Mouse (Mus musculus): ENCODE measurements at regions not wholly inside any gene's neighbourhood (a gene's known extent, or its start where the extent isn't known, plus 50 kb on each side); places are given as distances from the start of the nearest gene placed in this dataset.

DNA sequence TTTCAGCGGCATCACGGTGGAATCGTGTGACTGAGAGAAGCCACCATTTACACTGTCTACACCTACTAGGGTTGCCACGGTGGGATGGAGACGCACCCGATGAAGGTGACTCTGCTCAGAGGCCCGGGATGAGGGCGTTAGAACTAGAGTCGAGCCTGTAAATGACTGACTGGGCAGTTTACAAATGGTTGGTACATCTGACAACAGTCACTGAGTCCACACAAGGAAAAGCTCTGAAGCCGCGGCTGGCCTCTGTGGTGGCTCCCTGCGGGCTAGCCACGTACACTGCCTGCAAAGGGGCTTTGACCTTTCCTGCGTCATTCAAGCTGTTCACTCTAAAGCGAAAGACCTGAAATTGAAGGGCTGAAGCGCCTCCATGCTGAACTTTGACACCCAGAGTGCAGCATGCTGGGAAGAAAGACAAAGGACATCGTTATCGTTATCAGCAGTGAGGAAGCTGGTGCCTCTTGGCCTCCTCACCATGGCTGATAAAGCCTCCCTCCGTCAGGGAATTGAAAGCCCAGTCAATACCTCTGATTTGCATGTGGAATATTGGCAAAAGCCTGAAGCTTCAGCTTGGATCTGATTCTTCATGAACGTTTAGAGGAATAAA is 462.1 kb upstream of the Arglu1 start:
- TF ChIP-seq POLR2A (IDR thresholded peaks at IDR 0.05; ENCODE audit: low read depth, low read length), result no peak
- H3K27ac ChIP-seq (ENCODE audit: insufficient read depth, low read length), result no peak overlapping the region
- no peak overlapping the region for H3K4me3 ChIP-seq (ENCODE audit: insufficient read depth, low read length)
- no peaks in the 10 kb centered on the region for H3K4me1 ChIP-seq (ENCODE audit: control insufficient read depth, insufficient read depth, low read length)

DNA sequence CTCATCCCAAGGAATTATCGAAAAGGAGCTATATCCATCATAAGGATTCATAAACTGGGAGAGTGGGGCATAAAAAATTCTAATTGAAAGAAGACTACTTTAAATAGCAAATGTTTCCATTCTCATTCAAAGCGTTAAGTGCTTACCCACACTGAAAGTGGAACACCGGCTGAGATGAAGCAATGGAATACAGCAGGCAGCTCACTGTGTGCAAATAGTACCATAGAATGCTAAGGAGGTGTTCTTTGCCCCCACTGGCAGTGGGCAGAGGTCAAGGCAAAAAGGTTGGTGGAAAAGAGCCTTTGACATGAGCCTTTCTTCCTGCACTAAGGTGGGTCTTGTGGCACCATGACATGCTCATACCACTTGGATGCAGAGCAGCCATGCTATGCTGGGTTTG is 454.0 kb upstream of the Arglu1 start:
- Histone ChIP-seq H3K4me3 (ENCODE audit: insufficient read depth, low read length) (no peak overlapping the region), H3K4me1 (ENCODE audit: control insufficient read depth, insufficient read depth, low read length) (no peaks in the 10 kb centered on the region), H3K27ac (ENCODE audit: insufficient read depth, low read length) (no peak overlapping the region)
- no peak for TF ChIP-seq CTCF (IDR thresholded peaks at IDR 0.05; ENCODE audit: borderline replicate concordance, insufficient read depth, low read length)
- no peak for TF ChIP-seq POLR2A (IDR thresholded peaks at IDR 0.05; ENCODE audit: low read depth, low read length)

DNA sequence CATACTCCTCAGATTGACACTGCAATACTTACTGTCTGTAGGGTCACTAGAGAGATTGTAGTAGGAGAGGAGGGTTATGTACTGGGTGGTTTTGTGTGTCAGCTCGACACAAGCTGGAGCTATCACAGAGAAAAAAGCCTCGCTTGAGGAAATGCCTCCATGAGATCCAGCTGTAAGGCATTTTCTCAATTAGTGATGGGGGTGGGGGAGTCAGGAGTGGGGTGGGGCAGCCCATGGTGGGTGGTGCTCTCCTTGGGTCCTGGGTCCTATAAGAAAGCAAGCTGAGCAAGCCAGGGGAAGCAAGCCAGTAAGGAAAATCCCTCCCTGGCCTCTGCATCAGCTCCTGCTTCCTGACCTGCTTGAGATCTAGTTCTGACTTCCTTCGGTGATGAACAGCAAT is 449.5 kb upstream of the Arglu1 start:
- Histone ChIP-seq H3K4me1 (ENCODE audit: control insufficient read depth, insufficient read depth, low read length) (no peaks in the 10 kb centered on the region), H3K4me3 (ENCODE audit: insufficient read depth, low read length) (no peak overlapping the region), H3K27ac (ENCODE audit: insufficient read depth, low read length) (no peak overlapping the region)
- no peak for TF ChIP-seq POLR2A (IDR thresholded peaks at IDR 0.05; ENCODE audit: low read depth, low read length)
- TF ChIP-seq CTCF (IDR thresholded peaks at IDR 0.05; ENCODE audit: borderline replicate concordance, insufficient read depth, low read length), result no peak

DNA sequence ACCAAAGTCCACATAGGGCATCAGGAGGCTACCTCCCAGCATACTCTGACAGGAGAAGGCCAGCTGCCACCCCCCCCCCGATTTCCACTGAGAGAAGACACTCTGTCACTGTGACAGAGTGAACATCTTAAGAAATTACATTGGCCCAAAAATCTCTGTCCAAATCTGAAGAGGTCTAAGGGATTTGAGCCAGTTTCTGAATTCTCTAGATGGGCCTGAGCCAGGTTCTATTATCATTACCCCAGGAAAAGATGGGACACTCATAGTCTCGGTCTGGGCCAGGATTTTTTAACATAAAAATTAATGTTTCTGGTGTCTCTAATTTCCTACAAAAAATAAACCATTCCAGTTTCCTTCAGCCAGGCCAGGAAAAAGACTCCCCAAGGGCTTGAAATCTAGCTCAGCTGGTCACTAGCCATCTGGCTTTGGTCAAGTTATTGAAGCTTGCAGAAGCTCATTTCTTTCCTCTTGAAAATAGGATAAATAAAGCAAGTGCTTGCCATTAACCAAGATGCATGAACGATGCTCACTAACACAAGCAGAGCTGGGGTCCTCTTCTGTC is 448.8 kb upstream of the Arglu1 start:
- Histone ChIP-seq H3K4me3 (ENCODE audit: insufficient read depth, low read length) (no peak overlapping the region), H3K27ac (ENCODE audit: insufficient read depth, low read length) (no peak overlapping the region), H3K4me1 (ENCODE audit: control insufficient read depth, insufficient read depth, low read length) (peaks cover under 1% of the 10 kb centered on the region; the same call in 1 of the 2 replicates)
- no peak for TF ChIP-seq POLR2A (IDR thresholded peaks at IDR 0.05; ENCODE audit: low read depth, low read length)
- TF ChIP-seq CTCF (IDR thresholded peaks at IDR 0.05; ENCODE audit: borderline replicate concordance, insufficient read depth, low read length), result no peak

DNA sequence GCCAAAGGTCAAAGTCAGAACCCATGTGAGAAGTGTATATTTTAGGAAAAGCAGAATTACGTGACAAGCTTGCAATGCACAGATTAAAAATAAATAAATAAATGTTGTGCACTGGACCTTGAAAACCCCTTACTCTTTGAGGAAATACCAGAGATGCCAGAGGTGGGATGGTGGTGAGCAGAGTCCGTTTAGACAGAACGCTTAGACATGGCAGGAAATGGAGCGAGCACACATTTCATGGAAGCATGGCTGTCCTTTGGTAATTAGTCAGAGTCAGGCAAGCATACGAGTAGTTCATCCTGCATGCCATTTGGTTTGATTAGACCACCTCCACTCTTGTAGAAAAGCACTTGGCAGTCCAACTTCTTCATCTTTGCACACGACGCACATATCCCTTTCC is 443.4 kb upstream of the Arglu1 start:
- TF ChIP-seq CTCF (IDR thresholded peaks at IDR 0.05; ENCODE audit: borderline replicate concordance, insufficient read depth, low read length) (no peak), POLR2A (IDR thresholded peaks at IDR 0.05; ENCODE audit: low read depth, low read length) (no peak)
- Histone ChIP-seq H3K4me1 (ENCODE audit: control insufficient read depth, insufficient read depth, low read length) (peaks cover 9% of the 10 kb centered on the region), H3K27ac (ENCODE audit: insufficient read depth, low read length) (no peak overlapping the region), H3K4me3 (ENCODE audit: insufficient read depth, low read length) (no peak overlapping the region)

DNA sequence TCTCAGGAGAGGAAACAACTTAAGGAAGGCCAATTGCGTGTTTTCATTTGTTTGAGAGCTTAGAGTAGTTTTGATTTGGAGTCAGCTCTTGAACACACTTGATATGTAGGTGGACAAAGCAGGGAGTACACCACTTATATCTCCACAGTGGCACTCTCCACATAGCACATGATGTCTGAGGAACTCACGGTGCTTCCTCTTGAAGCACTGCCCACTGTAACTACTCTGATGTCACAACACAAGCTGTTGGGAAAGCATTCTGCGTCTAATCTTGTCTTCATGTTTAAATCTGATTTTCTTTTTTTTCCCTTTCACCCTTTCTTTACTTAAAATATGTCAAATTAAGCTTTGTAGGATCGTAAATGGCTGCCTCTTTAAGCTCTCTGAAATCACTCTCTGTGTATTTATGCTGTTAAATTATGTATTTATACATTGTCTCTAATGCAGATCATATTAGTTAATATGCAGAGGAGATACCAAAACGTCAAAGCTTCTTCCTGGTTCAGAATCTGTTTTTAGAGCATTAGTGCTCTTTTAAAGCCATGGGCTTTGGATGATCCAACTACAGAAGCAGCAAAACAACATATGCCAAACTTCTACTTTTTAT is 442.4 kb upstream of the Arglu1 start:
- no peak for TF ChIP-seq CTCF (IDR thresholded peaks at IDR 0.05; ENCODE audit: borderline replicate concordance, insufficient read depth, low read length)
- TF ChIP-seq POLR2A (IDR thresholded peaks at IDR 0.05; ENCODE audit: low read depth, low read length), result no peak
- no peak overlapping the region for H3K4me3 ChIP-seq (ENCODE audit: insufficient read depth, low read length)
- H3K4me1 ChIP-seq (ENCODE audit: control insufficient read depth, insufficient read depth, low read length), result peaks cover 9% of the 10 kb centered on the region
- H3K27ac ChIP-seq (ENCODE audit: insufficient read depth, low read length), result no peak overlapping the region

DNA sequence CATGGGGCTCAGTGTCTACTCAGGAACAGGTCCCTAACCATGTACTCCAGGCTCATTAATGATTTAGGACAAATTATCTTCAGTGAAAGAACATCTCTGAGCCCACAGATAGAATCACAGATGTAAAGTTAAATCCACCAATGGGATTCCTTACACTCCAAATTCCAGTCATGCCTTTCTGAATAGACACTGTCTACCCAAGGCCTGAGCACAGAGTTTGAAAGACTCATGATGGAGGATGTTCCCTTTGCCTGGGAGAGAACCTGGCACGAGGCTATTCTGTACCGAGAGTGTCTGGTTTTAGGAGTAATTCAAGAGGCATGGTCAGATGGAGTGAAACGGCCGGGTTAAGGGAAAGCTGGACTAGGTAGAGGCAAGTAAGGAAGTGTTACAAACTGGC is 440.9 kb upstream of the Arglu1 start:
- Histone ChIP-seq H3K27ac (ENCODE audit: insufficient read depth, low read length) (no peak overlapping the region), H3K4me3 (ENCODE audit: insufficient read depth, low read length) (no peak overlapping the region), H3K4me1 (ENCODE audit: control insufficient read depth, insufficient read depth, low read length) (peaks cover 9% of the 10 kb centered on the region)
- TF ChIP-seq POLR2A (IDR thresholded peaks at IDR 0.05; ENCODE audit: low read depth, low read length), result no peak
- TF ChIP-seq CTCF (IDR thresholded peaks at IDR 0.05; ENCODE audit: borderline replicate concordance, insufficient read depth, low read length), result no peak

DNA sequence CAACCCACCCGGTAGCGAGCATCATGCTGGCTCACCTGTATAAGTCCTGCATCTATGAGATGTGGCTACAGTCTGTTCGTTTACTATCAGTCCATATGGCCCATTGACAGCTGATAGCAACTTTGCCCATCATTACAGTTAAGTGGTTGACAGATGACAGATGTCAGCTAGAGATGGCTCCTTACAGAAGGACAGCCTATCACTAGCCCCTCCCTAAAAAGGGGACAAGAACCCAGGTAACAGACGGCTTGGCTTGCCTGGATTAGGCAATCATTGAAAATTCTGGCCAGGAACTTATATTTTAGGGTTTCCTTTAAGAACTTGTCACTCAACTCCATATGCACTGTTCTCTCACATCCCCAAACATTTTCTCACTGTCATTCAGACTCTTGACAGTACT is 434.2 kb upstream of the Arglu1 start:
- Histone ChIP-seq H3K4me3 (ENCODE audit: insufficient read depth, low read length) (no peak overlapping the region), H3K27ac (ENCODE audit: insufficient read depth, low read length) (no peak overlapping the region), H3K4me1 (ENCODE audit: control insufficient read depth, insufficient read depth, low read length) (no peaks in the 10 kb centered on the region)

DNA sequence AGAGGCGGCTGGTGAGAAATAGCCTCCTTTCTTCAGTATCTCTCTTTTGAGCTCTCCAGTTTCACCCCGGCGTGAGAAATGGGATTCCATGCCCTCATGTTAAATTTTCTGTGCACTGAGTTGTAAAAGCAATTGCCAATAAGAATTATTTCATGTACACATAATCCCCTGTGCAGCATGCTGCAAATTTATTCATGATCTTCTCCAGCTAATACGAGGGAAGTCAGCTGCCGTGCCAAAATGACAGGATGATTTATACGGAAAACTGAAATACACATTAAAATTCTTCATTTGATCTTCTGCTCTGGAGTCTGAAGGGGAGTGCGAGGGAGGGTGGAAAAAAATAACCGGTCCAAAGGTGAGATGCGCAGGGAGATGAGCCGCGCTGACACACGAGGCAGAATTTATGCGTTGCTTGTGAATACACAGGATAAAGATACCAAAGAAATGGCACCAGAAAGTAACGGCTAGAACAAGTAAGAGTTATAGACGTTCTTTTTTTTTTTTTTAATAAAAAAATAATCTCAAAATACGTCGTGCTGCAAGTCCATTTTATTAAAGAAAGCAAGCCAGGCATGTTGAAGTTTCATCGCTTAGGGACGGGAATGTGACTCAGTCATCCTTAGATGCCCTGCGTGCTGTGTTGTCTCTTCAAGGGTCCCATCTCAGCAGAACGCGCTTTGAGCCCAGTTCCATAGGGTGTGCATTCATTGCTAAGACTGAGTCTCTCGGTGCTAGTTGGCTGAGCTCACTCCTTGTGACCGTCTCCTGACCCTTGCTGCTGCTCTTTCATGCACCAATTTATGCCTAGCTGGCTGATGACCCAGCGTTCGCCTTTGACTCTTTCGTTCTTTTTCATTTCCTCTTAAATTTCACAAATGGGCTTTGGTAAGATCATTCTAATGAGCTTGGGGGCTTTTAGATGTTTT is 427.8 kb upstream of the Arglu1 start:
- H3K4me1 ChIP-seq (ENCODE audit: control insufficient read depth, insufficient read depth, low read length), result no peaks in the 10 kb centered on the region
- H3K4me3 ChIP-seq (ENCODE audit: insufficient read depth, low read length), result no peak overlapping the region
- H3K27ac ChIP-seq (ENCODE audit: insufficient read depth, low read length), result no peak overlapping the region
- no peak for TF ChIP-seq CTCF (IDR thresholded peaks at IDR 0.05; ENCODE audit: borderline replicate concordance, insufficient read depth, low read length)
- TF ChIP-seq POLR2A (IDR thresholded peaks at IDR 0.05; ENCODE audit: low read depth, low read length), result no peak

More for the DNA sequence above, 434.2 kb upstream of the Arglu1 start:
- TF ChIP-seq CTCF (IDR thresholded peaks at IDR 0.05; ENCODE audit: borderline replicate concordance, insufficient read depth, low read length) (no peak), POLR2A (IDR thresholded peaks at IDR 0.05; ENCODE audit: low read depth, low read length) (no peak)
